Mouse (Mus musculus) forebrain, embryonic 10.5 days (tissue): ENCODE measurements at regions not wholly inside any gene's neighbourhood (a gene's known extent, or its start where the extent isn't known, plus 50 kb on each side); places are given as distances from the start of the nearest gene placed in this dataset.
"Not testable (repeated sequence)": the region's sequence is repeated elsewhere in the genome, so short reads cannot be mapped to it uniquely, and the experiment has no call there.

Source experiments
- DNase-seq: peaks from one replicate; pipeline ENCODE4 v3.0.0-alpha.2; 2017; ENCODE audit warnings: low spot score; ENCODE audit errors: extremely low spot score
- H3K27ac ChIP-seq: fragments of 300-500 bp; sonication (generic); 2 replicates; pipeline ENCODE4 v1.5.1; 2016; ENCODE audit warnings: mild to moderate bottlenecking
- H3K27me3 ChIP-seq: fragments of 300-500 bp; sonication (generic); 2 replicates; pipeline ENCODE4 v1.6.1; 2016; ENCODE audit warnings: mild to moderate bottlenecking; ENCODE audit not compliant: poor library complexity, severe bottlenecking
- H3K36me3 ChIP-seq: fragments of 300-500 bp; sonication (generic); replicated peaks from 2 replicates; pipeline ENCODE4 v1.6.1; 2016; ENCODE audit warnings: mild to moderate bottlenecking, moderate library complexity
- H3K4me1 ChIP-seq: fragments of 300-500 bp; sonication (generic); 2 replicates; pipeline ENCODE4 v1.6.1; 2016
- H3K4me3 ChIP-seq: fragments of 300-500 bp; sonication (generic); 2 replicates; pipeline ENCODE4 v1.5.1; 2016; ENCODE audit warnings: mild to moderate bottlenecking, moderate library complexity
- H3K9me3 ChIP-seq: fragments of 300-500 bp; sonication (generic); 2 replicates; pipeline ENCODE4 v1.6.1; 2016; ENCODE audit warnings: mild to moderate bottlenecking, moderate library complexity
- WGBS: fragments of 180-500 bp; shearing (Covaris S2); methylation state at CpG from one replicate; pipeline ENCODE4 v1.1.7; 2016; 5-methylcytosine and 5-hydroxymethylcytosine counted together

DNA sequence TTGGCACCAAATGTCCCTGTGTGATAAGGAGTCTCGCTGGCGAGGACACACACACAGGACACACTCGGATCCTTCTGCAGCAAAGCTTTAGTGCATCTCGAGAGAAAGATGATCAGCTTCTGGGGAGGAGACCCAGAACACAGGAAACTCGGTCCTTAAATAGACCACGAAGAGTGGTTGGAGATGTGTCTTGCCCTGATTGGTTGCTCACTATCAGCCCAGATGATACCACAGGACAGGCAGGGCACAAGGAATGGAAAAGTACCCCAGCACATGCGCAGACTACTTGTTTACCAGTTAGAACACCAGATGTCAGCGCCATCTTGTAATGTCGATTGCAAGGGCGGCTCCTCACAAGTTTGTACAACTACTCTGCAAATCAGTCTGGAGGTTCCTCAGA, 108.0 kb upstream of the Peg12 start:
- H3K36me3 ChIP-seq, H3K4me1 ChIP-seq: not testable (repeated sequence)
- H3K9me3 ChIP-seq = peaks cover 70% of the 10 kb centered on the region

DNA sequence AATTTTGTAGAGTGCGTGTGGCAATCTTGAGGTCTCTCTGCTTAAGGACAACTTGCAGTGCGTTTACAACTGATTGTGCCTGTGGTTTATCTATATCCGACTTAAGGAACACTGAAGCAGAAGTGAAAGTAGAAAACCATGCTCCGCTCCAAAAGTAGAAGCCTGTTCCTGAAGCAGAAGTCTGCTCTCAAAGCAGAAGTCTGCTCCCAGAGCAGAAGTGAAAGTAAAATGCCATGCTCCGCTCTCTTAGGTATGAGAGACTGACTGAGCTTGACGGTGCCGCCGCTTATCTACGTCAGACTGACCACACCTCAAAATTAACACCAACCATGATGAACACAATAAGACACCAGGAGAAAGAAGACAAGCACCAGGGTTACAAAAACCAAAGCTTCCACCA, 107.4 kb upstream of the Peg12 start:
- no peaks in the 10 kb centered on the region for H3K27me3 ChIP-seq
- H3K4me1 ChIP-seq = no peaks in the 10 kb centered on the region
- DNase-seq = no peak
- H3K36me3 ChIP-seq = no peaks in the 10 kb centered on the region
- no peak overlapping the region for H3K27ac ChIP-seq
- 91% methylated on average over 9 of the region's 9 CpGs for WGBS
- H3K9me3 ChIP-seq = peaks cover 73% of the 10 kb centered on the region
- H3K4me3 ChIP-seq = no peak overlapping the region

More for the DNA sequence above, 108.0 kb upstream of the Peg12 start:
- H3K27ac ChIP-seq, H3K4me3 ChIP-seq, DNase-seq, H3K27me3 ChIP-seq: not testable (repeated sequence)
- 86% methylated on average over 10 of the region's 10 CpGs for WGBS

DNA sequence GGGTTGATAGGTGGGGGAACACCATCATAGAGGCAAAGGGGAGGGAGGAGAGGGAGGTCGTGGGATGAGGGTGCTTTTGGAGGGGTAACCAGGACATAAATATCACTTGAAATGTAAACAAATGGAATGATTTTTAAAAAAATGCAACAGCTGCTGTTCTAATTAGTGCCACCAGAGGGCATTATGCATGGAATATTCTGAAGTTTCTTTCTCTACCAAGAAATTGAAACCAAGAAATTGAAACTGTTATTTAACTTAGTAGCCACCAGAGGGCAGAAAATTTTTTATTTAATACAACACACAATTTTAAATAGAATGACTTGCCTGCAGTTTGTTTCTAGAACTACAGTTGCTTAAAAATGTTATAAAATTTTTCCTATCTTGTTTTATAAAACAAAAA, 77.9 kb upstream of the Peg12 start:
- no peaks in the 10 kb centered on the region for H3K4me1 ChIP-seq
- H3K9me3 ChIP-seq = peaks cover 41% of the 10 kb centered on the region
- H3K36me3 ChIP-seq = no peaks in the 10 kb centered on the region
- no peak overlapping the region for H3K4me3 ChIP-seq
- H3K27me3 ChIP-seq = no peaks in the 10 kb centered on the region
- 58% methylated on average over 1 of the region's 1 CpGs for WGBS
- DNase-seq = no peak
- H3K27ac ChIP-seq = no peak overlapping the region
